Mouse (Mus musculus): ENCODE measurements around the gene Artn. TPM values are rescaled to one million over a fixed set of nuclear protein-coding genes. Genes with fewer than 3 reads are reported as not detected.

Artn gene
- polyA plus RNA-seq, 1 experiment from 2014 or later: 1.3 TPM

GRCm38 (mm10) chr4:117915489-117916105, 14.0 kb downstream of the Artn start:
- Histone ChIP-seq H3K9ac (replicated peaks; ENCODE audit: low read depth, low read length) (peak overlapping the region; percentile 88), H3K4me1 (ENCODE audit: control insufficient read depth, insufficient read depth, low read length) (peaks cover 35% of the 10 kb centered on the region), H3K27me3 (ENCODE audit: control insufficient read depth, insufficient read depth, low read length) (no peaks in the 10 kb centered on the region), H3K4me3 (ENCODE audit: low read depth, low read length) (peak overlapping the region; percentile 84), H3K36me3 (ENCODE audit: control insufficient read depth, insufficient read depth, low read length) (peaks cover 9% of the 10 kb centered on the region; the same call in 1 of the 2 replicates), H3K9me3 (ENCODE audit: control insufficient read depth, low read length) (no peaks in the 10 kb centered on the region), H3K27ac (ENCODE audit: low read depth, low read length) (peak overlapping the region; percentile 85; the same call in 1 of the 2 replicates), H3K4me2 (ENCODE audit: low read depth, low read length) (peak overlapping the region; percentile 98)
- WGBS: 6% methylated on average over 19 of the region's 19 CpGs
- ATAC-seq (ENCODE audit: low read depth): no peak

DNA sequence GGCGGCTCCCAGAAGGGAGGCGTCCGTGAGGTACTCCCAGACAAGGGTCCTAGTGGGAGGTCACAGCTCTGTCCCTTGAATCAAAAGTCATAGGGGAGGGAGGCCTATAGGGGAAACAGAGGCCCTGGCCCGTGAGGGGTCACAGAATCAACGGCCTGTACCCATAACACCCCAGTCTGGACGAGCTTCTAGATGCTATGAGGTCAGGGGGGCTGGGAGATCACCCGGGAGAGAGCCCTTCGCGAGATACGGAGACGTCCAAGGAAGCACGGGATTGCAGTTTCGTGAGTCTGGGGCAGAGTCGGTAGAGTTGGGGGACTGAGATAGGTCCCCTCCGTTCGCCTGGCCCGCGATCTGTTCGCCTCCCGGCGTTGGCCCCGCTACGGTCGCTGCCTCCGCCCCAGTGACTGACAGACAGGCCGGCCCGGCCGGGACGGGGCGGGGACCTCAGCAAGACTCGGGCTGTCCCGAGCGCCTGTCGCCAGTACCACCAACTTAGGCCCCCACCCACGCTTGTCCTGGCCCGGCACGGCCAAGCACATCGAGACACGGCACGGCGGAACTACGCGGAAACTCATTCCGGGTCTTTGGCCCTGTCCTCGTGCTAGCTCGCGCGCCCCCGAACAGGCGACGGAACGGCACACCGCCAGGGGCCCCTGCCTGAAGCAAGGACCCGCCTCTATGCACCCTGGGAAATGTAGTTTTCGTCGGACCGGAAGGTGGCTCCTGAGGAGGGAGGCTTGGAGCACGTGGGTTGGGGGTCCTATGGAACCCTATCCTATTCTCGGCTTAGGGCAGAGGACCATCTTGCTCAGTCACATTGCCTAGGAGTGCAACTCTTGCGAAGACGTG, 14.7 kb downstream of the Artn start, which contains the start of gene Ipo13:
Ipo13 (minus strand) TSS at position 409 of the 852 bp plus-strand sequence.
- peak within 1 kb of the TSS; percentile 84 for H3K4me3 ChIP-seq (ENCODE audit: low read depth, low read length)
- no peaks in the 10 kb centered on the region for H3K27me3 ChIP-seq (ENCODE audit: control insufficient read depth, insufficient read depth, low read length)
- peak within 1 kb of the TSS; percentile 98 for H3K4me2 ChIP-seq (ENCODE audit: low read depth, low read length)
- H3K4me1 ChIP-seq (ENCODE audit: control insufficient read depth, insufficient read depth, low read length): peaks cover 40% of the 10 kb centered on the region
- whole genome bisulfite sequencing: under 1% methylated on average over 57 of the region's 61 CpGs
- H3K9me3 ChIP-seq (ENCODE audit: control insufficient read depth, low read length): no peaks in the 10 kb centered on the region
- H3K9ac ChIP-seq (replicated peaks; ENCODE audit: low read depth, low read length): peak within 1 kb of the TSS; percentile 88
- H3K36me3 ChIP-seq (ENCODE audit: control insufficient read depth, insufficient read depth, low read length): peaks cover 9% of the 10 kb centered on the region; the same call in 1 of the 2 replicates
- peak; percentile 97 for ATAC-seq (ENCODE audit: low read depth)
- H3K27ac ChIP-seq (ENCODE audit: low read depth, low read length): peak within 1 kb of the TSS; percentile 85

GRCm38 (mm10) chr4:117914031-117914430, 15.5 kb downstream of the Artn start:
- Histone ChIP-seq H3K4me3 (ENCODE audit: low read depth, low read length) (peak overlapping the region; percentile 84), H3K4me2 (ENCODE audit: low read depth, low read length) (peak overlapping the region; percentile 98), H3K9ac (replicated peaks; ENCODE audit: low read depth, low read length) (peak overlapping the region; percentile 88), H3K27ac (ENCODE audit: low read depth, low read length) (no peak overlapping the region), H3K9me3 (ENCODE audit: control insufficient read depth, low read length) (no peaks in the 10 kb centered on the region), H3K27me3 (ENCODE audit: control insufficient read depth, insufficient read depth, low read length) (no peaks in the 10 kb centered on the region), H3K36me3 (ENCODE audit: control insufficient read depth, insufficient read depth, low read length) (peaks cover 9% of the 10 kb centered on the region; the same call in 1 of the 2 replicates), H3K4me1 (ENCODE audit: control insufficient read depth, insufficient read depth, low read length) (peaks cover 48% of the 10 kb centered on the region)
- no peak for ATAC-seq (ENCODE audit: low read depth)
- WGBS: 17% methylated on average over 8 of the region's 8 CpGs

DNA sequence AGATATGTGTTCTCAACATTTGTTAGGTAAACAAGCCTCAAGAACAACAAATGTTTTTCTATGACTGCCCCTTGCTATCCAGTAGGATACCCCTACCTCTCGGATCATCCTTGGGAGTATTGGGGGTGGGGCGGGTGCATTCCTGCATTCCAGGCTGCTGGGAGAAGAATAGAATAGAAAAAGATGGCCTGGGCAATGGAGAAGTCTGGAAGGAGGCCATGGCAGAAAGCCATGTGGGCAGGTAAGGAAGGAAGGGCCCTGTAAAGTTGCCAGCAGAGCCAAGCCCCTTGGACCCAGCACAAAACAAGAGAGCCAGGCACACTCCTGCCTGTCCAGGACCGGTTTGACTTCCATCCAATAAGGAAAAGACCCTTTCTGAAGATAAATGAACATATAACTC, 16.1 kb downstream of the Artn start:
- H3K4me2 ChIP-seq (ENCODE audit: low read depth, low read length): peak overlapping the region; percentile 98
- ATAC-seq (ENCODE audit: low read depth): no peak
- no peaks in the 10 kb centered on the region for H3K27me3 ChIP-seq (ENCODE audit: control insufficient read depth, insufficient read depth, low read length)
- peak overlapping the region; percentile 88; the same call in 1 of the 2 replicates for H3K9ac ChIP-seq (replicated peaks; ENCODE audit: low read depth, low read length)
- H3K4me1 ChIP-seq (ENCODE audit: control insufficient read depth, insufficient read depth, low read length): peaks cover 54% of the 10 kb centered on the region
- H3K9me3 ChIP-seq (ENCODE audit: control insufficient read depth, low read length): no peaks in the 10 kb centered on the region
- 54% methylated on average over 3 of the region's 3 CpGs for WGBS
- peak overlapping the region; percentile 84 for H3K4me3 ChIP-seq (ENCODE audit: low read depth, low read length)
- H3K27ac ChIP-seq (ENCODE audit: low read depth, low read length): no peak overlapping the region
- H3K36me3 ChIP-seq (ENCODE audit: control insufficient read depth, insufficient read depth, low read length): peaks cover 9% of the 10 kb centered on the region; the same call in 1 of the 2 replicates

DNA sequence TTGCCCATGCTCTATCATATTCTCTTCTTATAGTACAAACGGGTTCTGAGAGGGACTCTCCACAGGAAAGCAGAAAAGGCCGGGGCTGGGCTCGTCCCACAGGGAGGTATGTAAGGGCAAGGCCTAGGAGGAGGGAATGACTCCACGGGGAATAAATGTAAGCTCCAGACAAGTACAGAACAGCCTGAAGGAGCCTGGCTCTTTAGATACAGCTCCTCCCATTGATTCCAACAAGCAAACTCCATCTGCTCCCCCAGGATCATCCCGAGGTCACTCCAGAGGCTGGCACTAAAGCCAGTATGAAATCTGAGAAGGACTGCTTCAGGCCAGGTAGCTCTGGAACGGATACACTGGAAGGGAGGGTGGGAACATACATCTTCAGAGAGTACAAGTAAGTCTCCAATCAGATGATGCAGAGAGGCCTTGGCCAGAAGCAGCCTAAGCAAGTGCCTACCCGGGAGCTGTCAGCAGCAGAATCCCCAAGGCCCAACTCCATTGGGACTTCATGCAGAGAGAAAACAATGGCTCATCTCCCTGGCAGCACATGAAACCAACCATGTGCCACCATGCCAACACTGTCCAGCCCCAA, 16.8 kb downstream of the Artn start:
- Histone ChIP-seq H3K36me3 (ENCODE audit: control insufficient read depth, insufficient read depth, low read length) (peaks cover 9% of the 10 kb centered on the region; the same call in 1 of the 2 replicates), H3K4me1 (ENCODE audit: control insufficient read depth, insufficient read depth, low read length) (peaks cover 60% of the 10 kb centered on the region), H3K27ac (ENCODE audit: low read depth, low read length) (no peak overlapping the region), H3K4me2 (ENCODE audit: low read depth, low read length) (peak overlapping the region; percentile 98), H3K27me3 (ENCODE audit: control insufficient read depth, insufficient read depth, low read length) (no peaks in the 10 kb centered on the region), H3K4me3 (ENCODE audit: low read depth, low read length) (peak overlapping the region; percentile 84; the same call in 1 of the 2 replicates), H3K9ac (replicated peaks; ENCODE audit: low read depth, low read length) (no peak overlapping the region; the same call in 1 of the 2 replicates), H3K9me3 (ENCODE audit: control insufficient read depth, low read length) (no peaks in the 10 kb centered on the region)
- 56% methylated on average over 7 of the region's 7 CpGs for WGBS
- ATAC-seq (ENCODE audit: low read depth): no peak

DNA sequence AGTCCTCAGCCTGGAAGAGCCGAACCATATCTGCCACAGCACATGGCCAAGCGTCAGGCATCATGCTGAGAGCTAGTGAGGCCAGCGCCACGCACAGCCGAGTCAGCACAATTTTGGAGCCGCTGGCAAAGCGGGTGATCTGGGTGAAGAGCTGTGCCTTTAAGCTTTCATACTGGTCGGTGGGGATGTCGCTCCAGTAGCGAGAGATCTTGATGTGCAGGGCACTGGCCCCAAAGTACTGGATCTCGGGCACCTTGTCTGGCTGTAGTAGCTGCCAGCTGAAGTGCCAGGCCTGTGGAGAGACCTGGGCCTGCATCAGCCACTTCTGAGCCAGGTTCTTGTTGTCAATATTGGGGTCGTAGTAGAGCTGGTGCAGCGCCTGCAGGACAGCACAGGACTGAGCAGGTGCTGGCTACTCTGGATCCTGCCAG, 17.4 kb downstream of the Artn start:
- Histone ChIP-seq H3K9me3 (ENCODE audit: control insufficient read depth, low read length) (no peaks in the 10 kb centered on the region), H3K9ac (replicated peaks; ENCODE audit: low read depth, low read length) (no peak overlapping the region), H3K27me3 (ENCODE audit: control insufficient read depth, insufficient read depth, low read length) (no peaks in the 10 kb centered on the region), H3K4me3 (ENCODE audit: low read depth, low read length) (no peak overlapping the region), H3K4me1 (ENCODE audit: control insufficient read depth, insufficient read depth, low read length) (peaks cover 60% of the 10 kb centered on the region), H3K27ac (ENCODE audit: low read depth, low read length) (no peak overlapping the region), H3K4me2 (ENCODE audit: low read depth, low read length) (peak overlapping the region; percentile 98; the same call in 1 of the 2 replicates), H3K36me3 (ENCODE audit: control insufficient read depth, insufficient read depth, low read length) (peaks cover 9% of the 10 kb centered on the region; the same call in 1 of the 2 replicates)
- no peak for ATAC-seq (ENCODE audit: low read depth)
- WGBS: 86% methylated on average over 13 of the region's 13 CpGs

- peaks cover 20% of the 10 kb centered on the region for H3K36me3 ChIP-seq (ENCODE audit: control insufficient read depth, insufficient read depth, low read length)
- H3K27me3 ChIP-seq (ENCODE audit: control insufficient read depth, insufficient read depth, low read length): no peaks in the 10 kb centered on the region
- no peaks in the 10 kb centered on the region for H3K9me3 ChIP-seq (ENCODE audit: control insufficient read depth, low read length)
- ATAC-seq (ENCODE audit: low read depth): peak; percentile 86
- WGBS: 44% methylated on average over 8 of the region's 8 CpGs
- H3K4me3 ChIP-seq (ENCODE audit: low read depth, low read length): peak overlapping the region; percentile 17
- peak overlapping the region; percentile 35 for H3K4me2 ChIP-seq (ENCODE audit: low read depth, low read length)
- H3K9ac ChIP-seq (replicated peaks; ENCODE audit: low read depth, low read length): 0 out of 2 replicates have a peak overlapping the region, but pooled peaks have one; percentile 25
- H3K4me1 ChIP-seq (ENCODE audit: control insufficient read depth, insufficient read depth, low read length): peaks cover 52% of the 10 kb centered on the region
- H3K27ac ChIP-seq (ENCODE audit: low read depth, low read length): peak overlapping the region; percentile 49
Measured at GRCm38 (mm10) chr4:117908834-117909453, 20.6 kb downstream of the Artn start.

GRCm38 (mm10) chr4:117906196-117906595, 23.4 kb downstream of the Artn start:
- Histone ChIP-seq H3K4me2 (ENCODE audit: low read depth, low read length) (no peak overlapping the region), H3K27me3 (ENCODE audit: control insufficient read depth, insufficient read depth, low read length) (no peaks in the 10 kb centered on the region), H3K4me3 (ENCODE audit: low read depth, low read length) (no peak overlapping the region), H3K4me1 (ENCODE audit: control insufficient read depth, insufficient read depth, low read length) (peaks cover 25% of the 10 kb centered on the region), H3K9ac (replicated peaks; ENCODE audit: low read depth, low read length) (no peak overlapping the region), H3K9me3 (ENCODE audit: control insufficient read depth, low read length) (no peaks in the 10 kb centered on the region), H3K36me3 (ENCODE audit: control insufficient read depth, insufficient read depth, low read length) (peaks cover 35% of the 10 kb centered on the region), H3K27ac (ENCODE audit: low read depth, low read length) (no peak overlapping the region)
- WGBS: 89% methylated on average over 3 of the region's 3 CpGs
- no peak for ATAC-seq (ENCODE audit: low read depth)
